Mouse (Mus musculus) subcutaneous adipose tissue, adult 2 months (tissue): ENCODE measurements around the gene Ssxa1. TPM values are rescaled to one million over a fixed set of nuclear protein-coding genes. Genes with fewer than 3 reads are reported as not detected.

Source experiments
- polyA plus RNA-seq: library from polyadenylated mRNA; depleted of rRNA; stranded (reverse); fragments of >200 nt; gene quantifications from 2 replicates; pipeline ENCODE4 v1.2.3, GENCODE M21; 2012; ENCODE audit warnings: low replicate concordance; rRNA removed

Ssxa1 gene
- not detected in 2 replicates for polyA plus RNA-seq

GRCm38 (mm10) chrX:21115520-21115919, at the start of gene Ssxa1:
Gene Ssxa1 (plus strand): TSS chrX:21115820.

GRCm38 (mm10) chrX:21068106-21068505, 47.5 kb upstream of the Ssxa1 start, which contains the start of gene Spaca5:
Gene Spaca5 (plus strand): TSS chrX:21068406.

GRCm38 (mm10) chrX:21088983-21089866, 26.4 kb upstream of the Ssxa1 start, which contains the start of gene Zfp300:
Gene Zfp300 (minus strand): TSS chrX:21089527.

Other genes with a start within 250 kb of the Ssxa1 start
- gene Timp1, start 245.7 kb upstream of the Ssxa1 start, polyA plus RNA-seq, result 11.9 and 29.4 TPM in 2 replicates
- gene Syn1, start 194.8 kb upstream of the Ssxa1 start, polyA plus RNA-seq, result 0.42 and 0.64 TPM in 2 replicates
- gene Cfp, start 184.3 kb upstream of the Ssxa1 start, polyA plus RNA-seq, result 39.5 and 44.0 TPM in 2 replicates
- 21.0 and 24.7 TPM in 2 replicates for gene Elk1, start 165.2 kb upstream of the Ssxa1 start, polyA plus RNA-seq
- 20.8 and 24.5 TPM in 2 replicates for gene Uxt, start 153.8 kb upstream of the Ssxa1 start, polyA plus RNA-seq
- 1.5 and 1.6 TPM in 2 replicates for gene Zfp182, start 53.5 kb upstream of the Ssxa1 start, polyA plus RNA-seq
- gene Spaca5, start 47.4 kb upstream of the Ssxa1 start, polyA plus RNA-seq, result not detected in 2 replicates
- gene Zfp300, start 26.3 kb upstream of the Ssxa1 start, polyA plus RNA-seq, result 0.24 and 0.35 TPM in 2 replicates
- not detected in 2 replicates for gene Gm21876, start 59.8 kb downstream of the Ssxa1 start, polyA plus RNA-seq